Mouse (Mus musculus) G1E (cell line): ENCODE results near the gene Hoxa11.

ENCODE experiments used
- CTCF ChIP-seq: IDR thresholded peaks from 2 replicates; pipeline ENCODE4 v1.5.1; 2012; ENCODE audit warnings: low read depth, low read length, inconsistent platforms, mixed read lengths
- GATA1 ChIP-seq: IDR thresholded peaks from 2 replicates; pipeline ENCODE4 v1.6.1; 2012; ENCODE audit warnings: borderline replicate concordance, low read length, inconsistent platforms, mixed read lengths
- GATA2 ChIP-seq: IDR thresholded peaks from 2 replicates; pipeline ENCODE4 v1.6.1; 2012; ENCODE audit warnings: low read depth, low read length, inconsistent platforms, borderline replicate concordance
- POLR2AphosphoS5 ChIP-seq: IDR thresholded peaks from 2 replicates; pipeline ENCODE4 v1.6.1; 2012; ENCODE audit warnings: low read depth, low read length, inconsistent platforms; ENCODE audit not compliant: insufficient replicate concordance
- TAL1 ChIP-seq: conservative IDR thresholded peaks from 2 replicates; pipeline ENCODE4 v1.6.1; 2012; ENCODE audit warnings: low read depth, low read length, inconsistent platforms, mixed read lengths

- TF ChIP-seq GATA2, result no peak
- TF ChIP-seq CTCF, result no peak
- TF ChIP-seq TAL1, result no peak
- no peak for TF ChIP-seq GATA1
- TF ChIP-seq POLR2AphosphoS5, result no peak
These were observed 35.9 kb downstream of the Hoxa11 start for GRCm38 (mm10) chr6:52209685-52210046.
